Mouse (Mus musculus): Measurements from ENCODE around the gene Sema6d. TPM values are rescaled to one million over a fixed set of nuclear protein-coding genes. Genes with fewer than 3 reads are reported as not detected.

Sema6d gene
- polyA plus RNA-seq, 1 experiment: 4.5 TPM

GRCm38 (mm10) chr2:124223559-124223958 is 133.8 kb downstream of the Sema6d start:
- Histone ChIP-seq H3K27ac (replicated peaks; ENCODE audit: low read depth, low read length) (no peak overlapping the region), H3K4me1 (ENCODE audit: control insufficient read depth, insufficient read depth, insufficient read length, low read length) (no peaks in the 10 kb centered on the region), H3K4me3 (ENCODE audit: insufficient read depth, low read depth, low read length) (no peak overlapping the region)

- Histone ChIP-seq H3K4me1 (ENCODE audit: control insufficient read depth, insufficient read depth, insufficient read length, low read length) (no peaks in the 10 kb centered on the region), H3K4me3 (ENCODE audit: insufficient read depth, low read depth, low read length) (no peak overlapping the region), H3K27ac (replicated peaks; ENCODE audit: low read depth, low read length) (no peak overlapping the region)
Measured at GRCm38 (mm10) chr2:124224328-124224727, 134.6 kb downstream of the Sema6d start.

GRCm38 (mm10) chr2:124234636-124235221 is 145.0 kb downstream of the Sema6d start:
- Histone ChIP-seq H3K27ac (replicated peaks; ENCODE audit: low read depth, low read length) (no peak overlapping the region), H3K4me3 (ENCODE audit: insufficient read depth, low read depth, low read length) (no peak overlapping the region), H3K4me1 (ENCODE audit: control insufficient read depth, insufficient read depth, insufficient read length, low read length) (no peaks in the 10 kb centered on the region)

GRCm38 (mm10) chr2:124235237-124236055 is 145.7 kb downstream of the Sema6d start:
- no peak overlapping the region for H3K4me3 ChIP-seq (ENCODE audit: insufficient read depth, low read depth, low read length)
- H3K27ac ChIP-seq (replicated peaks; ENCODE audit: low read depth, low read length): no peak overlapping the region
- H3K4me1 ChIP-seq (ENCODE audit: control insufficient read depth, insufficient read depth, insufficient read length, low read length): no peaks in the 10 kb centered on the region

GRCm38 (mm10) chr2:124236831-124237230 is 147.1 kb downstream of the Sema6d start:
- no peak overlapping the region for H3K27ac ChIP-seq (replicated peaks; ENCODE audit: low read depth, low read length)
- no peak overlapping the region for H3K4me3 ChIP-seq (ENCODE audit: insufficient read depth, low read depth, low read length)
- no peaks in the 10 kb centered on the region for H3K4me1 ChIP-seq (ENCODE audit: control insufficient read depth, insufficient read depth, insufficient read length, low read length)

- no peak overlapping the region for H3K27ac ChIP-seq (replicated peaks; ENCODE audit: low read depth, low read length)
- no peak overlapping the region for H3K4me3 ChIP-seq (ENCODE audit: insufficient read depth, low read depth, low read length)
- peaks cover 2% of the 10 kb centered on the region; the same call in 1 of the 2 replicates for H3K4me1 ChIP-seq (ENCODE audit: control insufficient read depth, insufficient read depth, insufficient read length, low read length)
Measured at GRCm38 (mm10) chr2:124243608-124244007, 153.8 kb downstream of the Sema6d start.

GRCm38 (mm10) chr2:124244543-124245245 is 154.9 kb downstream of the Sema6d start:
- Histone ChIP-seq H3K27ac (replicated peaks; ENCODE audit: low read depth, low read length) (no peak overlapping the region), H3K4me1 (ENCODE audit: control insufficient read depth, insufficient read depth, insufficient read length, low read length) (peaks cover 2% of the 10 kb centered on the region; the same call in 1 of the 2 replicates), H3K4me3 (ENCODE audit: insufficient read depth, low read depth, low read length) (no peak overlapping the region)

GRCm38 (mm10) chr2:124258108-124258507 is 168.3 kb downstream of the Sema6d start:
- Histone ChIP-seq H3K4me1 (ENCODE audit: control insufficient read depth, insufficient read depth, insufficient read length, low read length) (no peaks in the 10 kb centered on the region), H3K4me3 (ENCODE audit: insufficient read depth, low read depth, low read length) (no peak overlapping the region), H3K27ac (replicated peaks; ENCODE audit: low read depth, low read length) (no peak overlapping the region)

GRCm38 (mm10) chr2:124264309-124264708 is 174.5 kb downstream of the Sema6d start:
- H3K27ac ChIP-seq (replicated peaks; ENCODE audit: low read depth, low read length): no peak overlapping the region
- H3K4me3 ChIP-seq (ENCODE audit: insufficient read depth, low read depth, low read length): no peak overlapping the region
- H3K4me1 ChIP-seq (ENCODE audit: control insufficient read depth, insufficient read depth, insufficient read length, low read length): no peaks in the 10 kb centered on the region

- no peak overlapping the region for H3K4me3 ChIP-seq (ENCODE audit: insufficient read depth, low read depth, low read length)
- H3K4me1 ChIP-seq (ENCODE audit: control insufficient read depth, insufficient read depth, insufficient read length, low read length): no peaks in the 10 kb centered on the region
- no peak overlapping the region for H3K27ac ChIP-seq (replicated peaks; ENCODE audit: low read depth, low read length)
Measured at GRCm38 (mm10) chr2:124271156-124271555, 181.4 kb downstream of the Sema6d start.

GRCm38 (mm10) chr2:124277492-124277891 is 187.7 kb downstream of the Sema6d start:
- no peak overlapping the region for H3K4me3 ChIP-seq (ENCODE audit: insufficient read depth, low read depth, low read length)
- no peak overlapping the region for H3K27ac ChIP-seq (replicated peaks; ENCODE audit: low read depth, low read length)
- no peaks in the 10 kb centered on the region for H3K4me1 ChIP-seq (ENCODE audit: control insufficient read depth, insufficient read depth, insufficient read length, low read length)

- Histone ChIP-seq H3K4me3 (ENCODE audit: insufficient read depth, low read depth, low read length) (no peak overlapping the region), H3K27ac (replicated peaks; ENCODE audit: low read depth, low read length) (no peak overlapping the region), H3K4me1 (ENCODE audit: control insufficient read depth, insufficient read depth, insufficient read length, low read length) (no peaks in the 10 kb centered on the region)
Measured at GRCm38 (mm10) chr2:124285109-124285508, 195.3 kb downstream of the Sema6d start.

- no peak overlapping the region for H3K27ac ChIP-seq (replicated peaks; ENCODE audit: low read depth, low read length)
- H3K4me3 ChIP-seq (ENCODE audit: insufficient read depth, low read depth, low read length): no peak overlapping the region
Measured at GRCm38 (mm10) chr2:124289356-124289755, 199.6 kb downstream of the Sema6d start.

GRCm38 (mm10) chr2:124291145-124291544 is 201.4 kb downstream of the Sema6d start:
- Histone ChIP-seq H3K4me3 (ENCODE audit: insufficient read depth, low read depth, low read length) (no peak overlapping the region), H3K4me1 (ENCODE audit: control insufficient read depth, insufficient read depth, insufficient read length, low read length) (no peaks in the 10 kb centered on the region)

More at GRCm38 (mm10) chr2:124289356-124289755, 199.6 kb downstream of the Sema6d start:
- no peaks in the 10 kb centered on the region for H3K4me1 ChIP-seq (ENCODE audit: control insufficient read depth, insufficient read depth, insufficient read length, low read length)

GRCm38 (mm10) chr2:124293601-124294000 is 203.8 kb downstream of the Sema6d start:
- Histone ChIP-seq H3K4me3 (ENCODE audit: insufficient read depth, low read depth, low read length) (no peak overlapping the region), H3K27ac (replicated peaks; ENCODE audit: low read depth, low read length) (no peak overlapping the region), H3K4me1 (ENCODE audit: control insufficient read depth, insufficient read depth, insufficient read length, low read length) (no peaks in the 10 kb centered on the region)

More at GRCm38 (mm10) chr2:124291145-124291544, 201.4 kb downstream of the Sema6d start:
- H3K27ac ChIP-seq (replicated peaks; ENCODE audit: low read depth, low read length): no peak overlapping the region

All from brown adipose tissue, adult 24 weeks (tissue).